Mouse (Mus musculus) midbrain, embryonic 13.5 days (tissue): Measurements from ENCODE around the gene Gna14. TPM values are rescaled to one million over a fixed set of nuclear protein-coding genes. Genes with fewer than 3 reads are reported as not detected.

ENCODE experiments used
- ATAC-seq: fragments of 200-750 bp; cut with Nextera tagmentation; 2 replicates; pipeline ENCODE4 v1.8.0; 2017; ENCODE audit warnings: mild to moderate bottlenecking, moderate TSS enrichment, moderate library complexity
- H3K27ac ChIP-seq: fragments of 300-500 bp; sonication (generic); 2 replicates; pipeline ENCODE4 v1.5.1; 2015; ENCODE audit warnings: inconsistent platforms, mild to moderate bottlenecking, moderate library complexity
- H3K27me3 ChIP-seq: fragments of 300-500 bp; sonication (generic); 2 replicates; pipeline ENCODE4 v1.6.1; 2015; ENCODE audit warnings: mild to moderate bottlenecking, inconsistent platforms
- H3K36me3 ChIP-seq: fragments of 300-500 bp; sonication (generic); 2 replicates; pipeline ENCODE4 v1.6.1; 2015; ENCODE audit warnings: mild to moderate bottlenecking, inconsistent platforms
- H3K4me1 ChIP-seq: fragments of 300-500 bp; sonication (generic); replicated peaks from 2 replicates; pipeline ENCODE4 v1.6.1; 2015; ENCODE audit warnings: inconsistent platforms
- H3K4me2 ChIP-seq: fragments of 300-500 bp; sonication (generic); replicated peaks from 2 replicates; pipeline ENCODE4 v1.6.1; 2015; ENCODE audit warnings: moderate library complexity, mild to moderate bottlenecking, inconsistent platforms
- H3K4me3 ChIP-seq: fragments of 300-500 bp; sonication (generic); replicated peaks from 2 replicates; pipeline ENCODE4 v1.5.1; 2015; ENCODE audit warnings: mild to moderate bottlenecking, inconsistent platforms
- H3K9ac ChIP-seq: fragments of 300-500 bp; sonication (generic); replicated peaks from 2 replicates; pipeline ENCODE4 v1.6.1; 2015; ENCODE audit warnings: mild to moderate bottlenecking, inconsistent platforms
- H3K9me3 ChIP-seq: fragments of 300-500 bp; sonication (generic); 2 replicates; pipeline ENCODE4 v1.6.1; 2016; ENCODE audit warnings: mild to moderate bottlenecking, inconsistent platforms
- WGBS: fragments of 180-500 bp; shearing (Covaris S2); methylation state at CpG from one replicate; pipeline ENCODE4 v1.1.7; 2015; 5-methylcytosine and 5-hydroxymethylcytosine counted together
- polyA plus RNA-seq: library from polyadenylated mRNA; unstranded; fragments of >200 nt; fragmentation: Nextera tagmentation; extraction: Ambion mirVana; gene quantifications from 2 replicates; pipeline ENCODE4 v1.2.1, GENCODE M21; 2015

The Gna14 gene
- polyA plus RNA-seq, 1 experiment from 2014 or later = 0.51 TPM

DNA sequence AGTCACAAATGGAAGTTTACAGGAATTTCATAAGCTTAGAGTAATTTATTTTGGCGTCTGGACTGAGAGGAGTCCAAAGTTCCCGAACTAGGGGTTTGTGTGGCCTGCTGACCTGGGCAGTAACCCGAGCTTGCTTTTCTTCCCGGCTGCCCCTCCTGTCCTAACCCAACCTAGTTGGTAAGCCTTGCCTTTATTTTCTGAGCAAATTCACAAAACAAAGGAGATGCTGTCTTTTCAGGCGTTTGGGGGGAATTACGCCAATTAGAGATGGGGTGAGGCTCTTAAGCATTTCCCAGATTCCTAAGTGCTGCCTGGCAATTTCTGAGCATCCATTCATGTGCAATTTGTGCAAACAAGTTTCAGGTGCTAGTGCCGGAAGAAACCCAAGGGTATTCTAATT is 55.9 kb downstream of the Gna14 start:
- no peaks in the 10 kb centered on the region for H3K27me3 ChIP-seq
- no peaks in the 10 kb centered on the region for H3K9me3 ChIP-seq
- H3K27ac ChIP-seq = no peak overlapping the region
- peaks cover 4% of the 10 kb centered on the region; the same call in 1 of the 2 replicates for H3K4me1 ChIP-seq
- 18% methylated on average over 7 of the region's 7 CpGs for WGBS
- H3K4me3 ChIP-seq = no peak overlapping the region
- no peak for ATAC-seq
- no peak overlapping the region for H3K9ac ChIP-seq
- H3K4me2 ChIP-seq = no peak overlapping the region
- H3K36me3 ChIP-seq = no peaks in the 10 kb centered on the region

DNA sequence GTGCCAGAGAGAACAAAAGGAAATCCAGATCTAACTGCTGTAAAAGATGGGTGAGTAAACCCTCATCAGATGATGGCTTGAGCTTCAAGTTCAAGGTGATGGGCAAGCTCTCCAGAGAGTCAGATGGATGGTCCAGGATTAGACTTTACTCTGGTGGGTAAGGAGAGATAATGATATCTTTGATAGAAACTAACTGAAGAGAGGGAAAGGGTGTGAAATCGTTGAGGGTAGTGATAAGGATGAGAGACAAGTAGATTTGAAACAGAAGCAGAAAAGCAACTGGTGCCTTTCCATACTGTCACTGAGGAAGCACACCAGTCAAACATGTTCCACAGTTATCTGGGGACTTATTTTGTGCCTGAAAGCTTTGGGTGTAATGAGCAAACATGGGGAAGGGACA is 56.9 kb downstream of the Gna14 start:
- Histone ChIP-seq H3K4me3 (no peak overlapping the region), H3K4me1 (peaks cover 4% of the 10 kb centered on the region; the same call in 1 of the 2 replicates), H3K9me3 (no peaks in the 10 kb centered on the region), H3K4me2 (no peak overlapping the region), H3K27ac (no peak overlapping the region), H3K27me3 (no peaks in the 10 kb centered on the region), H3K36me3 (no peaks in the 10 kb centered on the region), H3K9ac (no peak overlapping the region)
- 92% methylated on average over 1 of the region's 1 CpGs for WGBS
- no peak for ATAC-seq

DNA sequence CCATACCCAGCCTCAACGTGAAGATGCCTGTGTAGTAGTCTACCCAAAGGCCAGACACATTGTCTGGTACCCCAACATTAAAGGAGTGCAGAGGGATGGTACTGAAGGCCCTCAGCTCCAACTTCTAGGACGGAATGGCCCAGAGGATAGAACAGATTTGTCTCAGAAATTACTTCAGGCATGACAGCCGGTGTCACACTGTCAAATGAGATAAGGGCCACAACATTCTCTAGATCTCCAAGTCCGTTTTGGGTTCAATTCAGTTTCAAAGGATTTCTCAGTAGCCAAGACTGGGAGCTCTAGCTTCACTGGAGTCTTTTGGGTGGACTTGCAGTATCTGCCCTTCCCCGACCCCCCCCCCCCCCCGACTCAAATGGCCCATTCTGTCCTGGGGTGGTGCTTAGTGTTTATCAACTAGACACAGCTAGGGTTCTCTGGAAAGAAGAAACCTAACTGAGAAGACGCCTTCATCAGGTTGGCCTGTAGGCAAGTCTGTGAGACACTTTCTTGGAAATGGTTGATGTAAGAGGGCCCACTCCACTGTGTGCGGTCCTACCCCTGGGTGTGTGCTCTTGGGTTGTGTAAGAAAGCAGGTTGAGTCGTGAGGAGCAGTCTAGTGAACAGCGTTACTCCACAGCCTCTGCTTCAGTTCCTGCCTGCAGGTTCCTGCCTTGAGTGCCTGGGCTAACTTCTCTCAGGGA is 59.4 kb downstream of the Gna14 start:
- 88% methylated on average over 10 of the region's 10 CpGs for WGBS
- no peak overlapping the region for H3K4me2 ChIP-seq
- no peak for ATAC-seq
- no peaks in the 10 kb centered on the region for H3K36me3 ChIP-seq
- no peak overlapping the region for H3K4me3 ChIP-seq
- peaks cover 4% of the 10 kb centered on the region; the same call in 1 of the 2 replicates for H3K4me1 ChIP-seq
- H3K27me3 ChIP-seq = no peaks in the 10 kb centered on the region
- H3K9ac ChIP-seq = no peak overlapping the region
- no peaks in the 10 kb centered on the region for H3K9me3 ChIP-seq
- no peak overlapping the region for H3K27ac ChIP-seq

DNA sequence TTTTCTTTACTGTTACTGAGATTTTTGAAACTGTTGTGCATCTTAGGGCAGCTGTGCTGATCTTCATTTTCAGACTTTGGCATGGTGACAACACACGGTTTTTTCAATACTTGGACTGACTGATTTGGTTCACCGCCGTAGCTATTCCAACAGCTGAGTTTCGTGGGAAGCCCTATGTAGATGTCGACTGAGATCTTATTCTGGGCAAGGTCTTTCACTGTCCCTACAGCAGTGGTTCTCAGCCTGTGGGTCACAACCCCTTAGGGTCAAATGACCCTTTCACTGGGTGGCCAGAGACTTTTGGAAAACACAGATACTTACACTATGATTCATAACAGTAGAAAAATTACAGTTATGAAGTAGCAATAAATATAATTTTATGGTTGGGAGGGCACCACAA is 60.5 kb downstream of the Gna14 start:
- Histone ChIP-seq H3K4me3 (no peak overlapping the region), H3K36me3 (no peaks in the 10 kb centered on the region), H3K4me2 (no peak overlapping the region), H3K27ac (no peak overlapping the region), H3K9me3 (no peaks in the 10 kb centered on the region), H3K27me3 (no peaks in the 10 kb centered on the region), H3K4me1 (peaks cover 4% of the 10 kb centered on the region; the same call in 1 of the 2 replicates), H3K9ac (no peak overlapping the region)
- WGBS = 91% methylated on average over 5 of the region's 5 CpGs
- ATAC-seq = no peak

DNA sequence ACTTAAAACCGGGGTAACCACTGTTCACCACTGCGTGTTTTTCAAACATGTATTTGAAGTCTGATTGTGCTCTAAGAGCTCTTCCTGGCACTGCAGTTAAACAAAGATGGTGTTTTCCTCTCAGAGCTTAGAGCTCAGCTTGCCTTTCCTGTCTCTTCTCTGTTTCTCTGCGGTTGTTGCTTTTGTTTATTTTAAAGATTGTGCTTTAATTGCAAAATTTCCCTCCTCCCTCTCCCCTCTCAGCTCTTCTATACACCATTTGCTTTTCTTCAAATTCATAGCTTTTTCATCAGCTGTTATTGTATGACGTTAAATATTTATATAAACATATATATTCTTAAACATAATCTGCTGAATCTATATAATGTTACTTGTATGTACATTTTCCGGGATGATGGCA is 66.5 kb downstream of the Gna14 start:
- Histone ChIP-seq H3K4me2 (no peak overlapping the region), H3K27me3 (no peaks in the 10 kb centered on the region), H3K9ac (no peak overlapping the region), H3K4me1 (peaks cover 17% of the 10 kb centered on the region), H3K27ac (no peak overlapping the region), H3K4me3 (no peak overlapping the region), H3K9me3 (no peaks in the 10 kb centered on the region), H3K36me3 (no peaks in the 10 kb centered on the region)
- ATAC-seq = no peak
- WGBS = 74% methylated on average over 5 of the region's 5 CpGs

DNA sequence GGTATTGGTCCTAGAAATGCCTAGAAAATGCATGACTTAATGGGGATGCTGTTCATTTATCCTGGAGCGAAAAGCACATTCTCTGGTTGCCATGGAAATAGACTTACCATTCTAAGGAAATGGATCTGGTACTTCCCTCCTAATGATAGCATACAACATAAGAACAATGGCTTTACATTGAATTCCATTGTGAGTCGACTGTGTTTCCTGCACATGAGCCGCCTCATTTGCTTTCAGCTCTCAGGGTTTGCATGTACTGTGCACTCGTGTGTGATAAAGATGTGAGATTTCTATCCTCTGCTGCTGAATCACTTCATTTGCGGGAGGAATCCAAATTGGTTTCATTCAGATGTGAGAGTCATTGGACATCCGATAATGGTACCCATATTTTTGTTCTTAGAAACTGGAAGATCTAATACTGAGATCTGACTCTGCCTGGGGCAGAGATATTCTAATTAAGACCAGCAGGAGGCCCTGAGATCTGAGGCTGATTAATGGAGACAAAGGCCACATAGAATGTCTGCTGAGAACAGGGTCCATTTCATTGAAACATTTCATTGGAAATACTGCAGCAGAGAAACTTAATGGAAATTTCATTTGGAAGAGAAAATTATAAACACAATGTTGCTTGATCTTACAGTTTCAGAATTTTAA is 71.3 kb downstream of the Gna14 start:
- Histone ChIP-seq H3K27me3 (no peaks in the 10 kb centered on the region), H3K4me2 (no peak overlapping the region), H3K4me1 (peaks cover 21% of the 10 kb centered on the region), H3K9me3 (no peaks in the 10 kb centered on the region), H3K9ac (no peak overlapping the region), H3K27ac (peak overlapping the region; percentile 73), H3K36me3 (no peaks in the 10 kb centered on the region), H3K4me3 (no peak overlapping the region)
- ATAC-seq = peak; percentile 93
- WGBS = 11% methylated on average over 6 of the region's 6 CpGs

DNA sequence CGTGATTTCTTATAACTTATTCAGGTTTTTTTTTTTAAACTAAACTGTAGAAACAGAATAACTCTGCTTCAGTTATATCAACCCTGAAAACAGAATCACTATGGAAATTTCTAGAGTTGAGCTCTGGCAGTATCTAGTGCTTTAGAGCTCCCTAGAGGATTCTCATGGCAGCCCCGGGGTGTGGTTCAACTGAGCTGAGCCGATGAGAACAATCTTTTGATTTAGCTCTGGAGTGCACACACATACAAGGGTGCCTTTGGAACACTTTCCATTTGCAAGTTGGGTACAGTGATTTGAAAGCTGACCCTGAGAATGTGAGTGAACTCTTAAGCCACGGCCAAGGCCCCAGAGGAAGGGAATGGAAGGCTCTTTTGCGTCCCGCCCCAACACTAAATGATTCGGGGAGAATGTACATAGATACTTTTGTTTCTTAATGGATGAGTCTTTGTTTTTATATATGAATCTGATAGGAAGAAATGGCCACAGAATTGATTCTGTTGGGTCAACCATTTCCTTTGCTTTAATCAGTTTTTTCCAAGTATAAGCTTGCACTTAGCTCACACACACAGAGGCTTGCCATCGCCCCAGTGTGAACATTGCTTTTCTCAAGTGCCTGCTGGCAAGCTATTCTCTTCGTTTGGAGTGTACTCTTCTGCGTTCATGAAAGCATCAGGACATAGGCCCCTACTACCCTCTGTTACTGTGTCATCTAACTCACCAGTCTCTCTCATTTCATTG is 75.0 kb downstream of the Gna14 start:
- Histone ChIP-seq H3K36me3 (no peaks in the 10 kb centered on the region), H3K9me3 (no peaks in the 10 kb centered on the region), H3K27ac (no peak overlapping the region), H3K4me1 (peaks cover 20% of the 10 kb centered on the region), H3K4me2 (no peak overlapping the region), H3K27me3 (no peaks in the 10 kb centered on the region), H3K4me3 (no peak overlapping the region), H3K9ac (no peak overlapping the region)
- WGBS = 88% methylated on average over 10 of the region's 10 CpGs
- ATAC-seq = no peak

DNA sequence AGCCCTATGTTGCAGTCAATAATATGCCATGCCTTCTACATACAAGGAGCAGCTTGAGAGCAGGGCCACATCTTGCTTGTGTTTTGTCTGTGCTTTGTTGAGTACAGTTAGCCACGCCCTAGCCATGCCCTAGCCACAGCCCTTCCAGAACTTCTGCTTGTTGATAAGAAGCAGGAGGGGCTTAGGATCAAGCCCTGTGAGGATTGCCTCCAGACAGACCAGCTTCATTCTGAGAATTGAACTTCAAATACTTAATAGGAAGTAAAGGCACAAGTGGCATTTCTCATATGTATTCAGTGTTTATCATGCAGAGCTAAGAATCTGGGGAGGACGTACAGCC is 75.5 kb downstream of the Gna14 start:
- Histone ChIP-seq H3K4me3 (no peak overlapping the region), H3K27me3 (no peaks in the 10 kb centered on the region), H3K4me1 (peaks cover 15% of the 10 kb centered on the region), H3K9ac (no peak overlapping the region), H3K36me3 (no peaks in the 10 kb centered on the region), H3K27ac (no peak overlapping the region), H3K9me3 (no peaks in the 10 kb centered on the region), H3K4me2 (no peak overlapping the region)
- ATAC-seq = no peak
- WGBS = 83% methylated on average over 2 of the region's 2 CpGs

DNA sequence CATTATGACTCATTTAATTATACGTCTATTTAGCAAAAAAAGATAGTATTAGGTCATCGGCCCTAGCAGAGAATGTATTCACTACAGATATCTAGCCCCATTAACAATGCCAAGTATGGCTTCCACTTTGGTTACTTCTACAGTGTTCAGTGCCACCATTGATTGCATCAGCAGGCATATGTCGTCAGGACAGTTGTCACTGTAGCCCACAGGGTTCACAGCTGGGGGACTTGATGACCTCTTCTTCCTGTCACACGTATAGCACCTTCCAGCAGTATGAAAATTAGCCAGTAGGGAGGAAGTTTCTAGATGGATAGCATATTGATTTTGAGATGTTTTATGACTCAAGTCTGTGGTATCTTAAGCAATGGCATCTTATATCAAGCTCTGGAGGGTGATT is 78.6 kb downstream of the Gna14 start:
- no peak overlapping the region for H3K4me3 ChIP-seq
- H3K9me3 ChIP-seq = no peaks in the 10 kb centered on the region
- no peak for ATAC-seq
- no peaks in the 10 kb centered on the region for H3K27me3 ChIP-seq
- no peaks in the 10 kb centered on the region for H3K4me1 ChIP-seq
- H3K27ac ChIP-seq = no peak overlapping the region
- 90% methylated on average over 4 of the region's 4 CpGs for WGBS
- no peak overlapping the region for H3K4me2 ChIP-seq
- H3K9ac ChIP-seq = no peak overlapping the region
- no peaks in the 10 kb centered on the region for H3K36me3 ChIP-seq

DNA sequence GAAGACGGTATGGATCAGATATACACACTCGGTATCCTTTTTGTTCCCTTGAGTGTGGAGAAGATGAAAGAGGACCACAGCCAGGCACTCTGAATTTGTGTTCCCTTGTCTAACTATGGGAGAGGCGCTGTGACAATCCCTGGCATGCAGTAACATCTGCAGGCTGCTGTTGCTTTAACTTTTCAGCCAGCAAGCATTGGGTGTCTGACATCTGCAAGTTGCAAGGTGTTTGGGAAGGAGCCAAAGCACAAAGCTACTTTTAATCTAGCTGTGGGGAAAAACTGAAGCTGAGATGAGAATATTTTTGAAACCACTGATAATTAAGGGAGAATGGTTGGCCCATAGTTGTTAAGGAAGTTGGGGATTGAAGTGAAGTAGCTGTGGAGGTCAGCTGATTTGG is 83.0 kb downstream of the Gna14 start:
- no peak overlapping the region for H3K27ac ChIP-seq
- no peaks in the 10 kb centered on the region for H3K9me3 ChIP-seq
- WGBS = 83% methylated on average over 3 of the region's 3 CpGs
- H3K9ac ChIP-seq = no peak overlapping the region
- no peaks in the 10 kb centered on the region for H3K4me1 ChIP-seq
- H3K4me3 ChIP-seq = no peak overlapping the region
- ATAC-seq = no peak
- H3K36me3 ChIP-seq = no peaks in the 10 kb centered on the region
- H3K4me2 ChIP-seq = no peak overlapping the region
- no peaks in the 10 kb centered on the region for H3K27me3 ChIP-seq

DNA sequence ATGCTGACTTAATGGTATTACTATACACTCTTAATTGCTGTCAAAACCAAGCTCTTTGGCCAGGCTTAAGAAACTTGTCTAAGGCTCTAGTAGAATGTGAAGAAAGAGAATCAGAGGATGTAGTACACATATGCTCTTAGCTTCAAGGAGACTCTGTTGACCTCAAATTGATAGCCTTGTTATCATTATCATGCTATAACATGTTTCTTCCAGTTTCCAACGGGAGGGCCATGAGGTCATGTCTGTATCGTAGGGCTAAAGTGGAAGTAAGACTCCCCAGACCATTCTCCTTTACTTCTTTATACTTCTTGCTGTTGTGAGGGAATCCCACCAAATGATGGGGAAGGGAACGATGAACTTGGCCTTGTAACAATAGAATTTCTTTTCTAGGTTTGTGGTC is 85.0 kb downstream of the Gna14 start:
- H3K36me3 ChIP-seq = no peaks in the 10 kb centered on the region
- no peak overlapping the region for H3K4me2 ChIP-seq
- no peak for ATAC-seq
- 91% methylated on average over 3 of the region's 3 CpGs for WGBS
- no peaks in the 10 kb centered on the region for H3K4me1 ChIP-seq
- no peak overlapping the region for H3K27ac ChIP-seq
- H3K4me3 ChIP-seq = no peak overlapping the region
- H3K27me3 ChIP-seq = no peaks in the 10 kb centered on the region
- no peak overlapping the region for H3K9ac ChIP-seq
- H3K9me3 ChIP-seq = no peaks in the 10 kb centered on the region

DNA sequence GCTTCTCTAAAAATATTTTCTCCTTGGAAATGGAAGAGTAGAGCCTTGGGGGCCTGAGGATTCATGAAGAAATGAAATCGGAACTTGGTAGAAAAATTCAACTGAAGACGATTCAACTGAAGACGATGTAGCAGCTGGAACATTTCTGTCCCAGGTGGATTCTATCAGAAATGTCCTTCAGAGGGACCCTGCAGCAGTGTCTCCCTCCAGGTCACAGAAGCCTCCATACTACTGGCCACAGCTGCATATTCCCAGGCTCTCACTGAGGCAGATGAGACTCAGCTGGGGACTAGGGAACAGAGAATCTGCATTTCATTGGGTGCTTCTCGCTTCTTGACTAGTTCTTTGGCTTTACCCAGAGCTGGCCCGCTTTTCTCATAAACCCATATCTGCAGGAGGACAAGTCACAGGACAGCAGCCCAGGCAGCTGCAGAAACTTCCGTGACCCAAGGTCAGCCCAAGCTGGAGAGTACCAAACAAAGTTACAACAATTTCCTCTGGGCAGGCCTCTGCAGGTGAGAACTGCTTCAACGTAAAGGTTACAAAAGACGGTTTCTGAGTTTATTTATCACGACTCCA is 90.8 kb downstream of the Gna14 start:
- no peak overlapping the region for H3K9ac ChIP-seq
- H3K27me3 ChIP-seq = no peaks in the 10 kb centered on the region
- no peaks in the 10 kb centered on the region for H3K9me3 ChIP-seq
- H3K4me1 ChIP-seq = no peaks in the 10 kb centered on the region
- no peak overlapping the region for H3K4me2 ChIP-seq
- H3K4me3 ChIP-seq = no peak overlapping the region
- H3K27ac ChIP-seq = no peak overlapping the region
- H3K36me3 ChIP-seq = no peaks in the 10 kb centered on the region
- no peak for ATAC-seq
- WGBS = 92% methylated on average over 9 of the region's 9 CpGs
